In genomic region chr17:81064979-81065311, GRCm38 (mm10) we compare ENCODE assay signal across 8 mouse cellular contexts. TPM values are rescaled to one million over a fixed set of nuclear protein-coding genes. Genes with fewer than 3 reads are reported as not detected.
DNase-seq lines count a peak whose midpoint lies in the region; ATAC-seq and TF ChIP-seq lines count a peak whose summit lies in the region.

TSS of gene Thumpd2 (minus strand) at chr17:81065082.

- ATAC-seq in forebrain, postnatal 0 days: peak; percentile 95
- peak; percentile 95 for ATAC-seq in lung, embryonic 15.5 days (ENCODE audit: borderline replicate concordance, extremely low read depth, low FRiP score, low TSS enrichment)

- TF ChIP-seq CTCF in MEL (IDR thresholded peaks at IDR 0.05 in 2 of 3, conservative IDR thresholded peaks at IDR 0.05 in 1 of 3; ENCODE audit: control insufficient read depth in 1 of 3, insufficient read depth in 1 of 3, low read depth in 2 of 3, low read length in 3 of 3, poor library complexity in 1 of 3, severe bottlenecking in 1 of 3): peak; percentile 76 to 90 (median 84)
- TF ChIP-seq CTCF in cerebellum, adult 2 months (IDR thresholded peaks at IDR 0.05; ENCODE audit: borderline replicate concordance, insufficient read depth, low read depth, low read length): peak; percentile 88
- TF ChIP-seq CTCF in forebrain, postnatal 0 days (IDR thresholded peaks at IDR 0.05; ENCODE audit: low read depth): peak; percentile 90

- H3K79me2 ChIP-seq in MEL (ENCODE audit: control insufficient read depth, insufficient read depth, low read length, poor library complexity): peaks cover 11% of the 10 kb centered on the region

- H3K4me1 ChIP-seq in MEL (ENCODE audit: control insufficient read depth in 1 of 2, insufficient read depth in 2 of 2, low read length in 2 of 2): peaks cover 0 to 7% of the 10 kb centered on the region in 2 experiments; a peak in 3 of 4 replicates
- peaks cover 3% of the 10 kb centered on the region; the same call in 1 of the 2 replicates for H3K4me1 ChIP-seq in cerebellum, adult 2 months (ENCODE audit: control insufficient read depth, insufficient read depth, low read length)
- H3K4me1 ChIP-seq in forebrain, postnatal 0 days (ENCODE audit: insufficient read depth): peaks cover 6% of the 10 kb centered on the region; the same call in 1 of the 2 replicates
- peaks cover 23% of the 10 kb centered on the region; the same call in 1 of the 2 replicates for H3K4me1 ChIP-seq in lung, embryonic 15.5 days

- peak within 1 kb of the TSS; percentile 91 to 92 for H3K4me3 ChIP-seq in MEL (ENCODE audit: control insufficient read depth in 1 of 2, insufficient read depth in 1 of 2, low read depth in 2 of 2, low read length in 2 of 2)
- peak within 1 kb of the TSS; percentile 74 for H3K4me3 ChIP-seq in cerebellum, adult 2 months (replicated peaks; ENCODE audit: insufficient read depth, low read depth, low read length)
- peak within 1 kb of the TSS; percentile 87 for H3K4me3 ChIP-seq in forebrain, postnatal 0 days (ENCODE audit: low read depth, low read length)
- peak within 1 kb of the TSS; percentile 91 for H3K4me3 ChIP-seq in lung, embryonic 15.5 days

- H3K27me3 ChIP-seq in MEL (ENCODE audit: control insufficient read depth in 1 of 2, insufficient read depth in 2 of 2, low read length in 2 of 2): no peaks in the 10 kb centered on the region
- no peaks in the 10 kb centered on the region for H3K27me3 ChIP-seq in cerebellum, adult 2 months (ENCODE audit: control insufficient read depth, insufficient read depth, low read length)
- no peaks in the 10 kb centered on the region for H3K27me3 ChIP-seq in forebrain, postnatal 0 days (ENCODE audit: insufficient read depth, low read length)
- no peaks in the 10 kb centered on the region for H3K27me3 ChIP-seq in lung, embryonic 15.5 days

- TF ChIP-seq RAD21 in MEL (IDR thresholded peaks at IDR 0.05; ENCODE audit: low read depth, low read length): peak; percentile 60

- TF ChIP-seq EP300 in MEL (IDR thresholded peaks at IDR 0.05; ENCODE audit: low read depth in 1 of 2, low read length in 2 of 2): no peak

- no peaks in the 10 kb centered on the region for H3K9me3 ChIP-seq in MEL (replicated peaks; ENCODE audit: insufficient read depth, low read length)
- no peaks in the 10 kb centered on the region for H3K9me3 ChIP-seq in forebrain, postnatal 0 days (ENCODE audit: low read length)
- H3K9me3 ChIP-seq in lung, embryonic 15.5 days: no peaks in the 10 kb centered on the region

- peak within 1 kb of the TSS; percentile 55 for H3K27ac ChIP-seq in MEL (ENCODE audit: control insufficient read depth, low read depth, low read length)
- H3K27ac ChIP-seq in cerebellum, adult 2 months (ENCODE audit: insufficient read depth, low read length): peak within 1 kb of the TSS; percentile 78
- H3K27ac ChIP-seq in forebrain, postnatal 0 days (ENCODE audit: low read depth, low read length): peak within 1 kb of the TSS; percentile 62
- peak within 1 kb of the TSS; percentile 76 for H3K27ac ChIP-seq in lung, embryonic 15.5 days

- under 1% methylated on average over 29 of the region's 29 CpGs for WGBS in cerebellum, adult 2 months
- under 1% methylated on average over 29 of the region's 29 CpGs for WGBS in forebrain, postnatal 0 days
- WGBS in lung, embryonic 15.5 days: under 1% methylated on average over 29 of the region's 29 CpGs

- H3K9ac ChIP-seq in MEL (ENCODE audit: control insufficient read depth, low read depth, low read length, poor library complexity, severe bottlenecking): peak within 1 kb of the TSS; percentile 99
- H3K9ac ChIP-seq in forebrain, postnatal 0 days: peak within 1 kb of the TSS; percentile 86
- H3K9ac ChIP-seq in lung, embryonic 15.5 days: peak within 1 kb of the TSS; percentile 96

- peaks cover 0 to 12% of the 10 kb centered on the region in 2 experiments; a peak in 3 of 4 replicates for H3K36me3 ChIP-seq in MEL (ENCODE audit: control insufficient read depth in 1 of 2, insufficient read depth in 2 of 2, low read length in 2 of 2)
- H3K36me3 ChIP-seq in forebrain, postnatal 0 days (ENCODE audit: insufficient read depth): no peaks in the 10 kb centered on the region
- no peaks in the 10 kb centered on the region for H3K36me3 ChIP-seq in lung, embryonic 15.5 days

- peak; percentile 75 to 98; a peak in 3 of 4 replicates for TF ChIP-seq POLR2A in MEL (IDR thresholded peaks at IDR 0.05; ENCODE audit: control insufficient read depth in 1 of 2, insufficient read depth in 1 of 2, low read depth in 1 of 2, low read length in 2 of 2, poor library complexity in 1 of 2)
- TF ChIP-seq POLR2A in cerebellum, adult 2 months (IDR thresholded peaks at IDR 0.05; ENCODE audit: borderline replicate concordance, insufficient read depth, low read length): peak; percentile 35; the same call in 1 of the 2 replicates

- DNase-seq in MEL (ENCODE audit: low read depth, low spot score): peak; percentile 92
- peak; percentile 88 to 91 for DNase-seq in cerebellum, adult 2 months
- DNase-seq in forebrain, postnatal 0 days: peak; percentile 96
- DNase-seq in heart, postnatal 4 days: peak; percentile 94
- DNase-seq in layer of hippocampus, adult 8-10 months (ENCODE audit: low spot score in 2 of 2): peak; percentile 66 to 90
- DNase-seq in ovary, adult 18-20 months (ENCODE audit: low spot score): peak; percentile 74
- peak; percentile 95 for DNase-seq in thymus, postnatal 0 days (ENCODE audit: low spot score)

- peak within 1 kb of the TSS; percentile 66 for H3K4me2 ChIP-seq in forebrain, postnatal 0 days (ENCODE audit: low read depth)
- peak within 1 kb of the TSS; percentile 56 for H3K4me2 ChIP-seq in lung, embryonic 15.5 days

TF ChIP-seq in MEL, 35 proteins besides CTCF, POLR2A, EP300 and RAD21:
- TF ChIP-seq TBP (IDR thresholded peaks at IDR 0.05; ENCODE audit: low read depth, low read length) (peak; percentile 40; the same call in 1 of the 2 replicates), POLR2AphosphoS5 (IDR thresholded peaks at IDR 0.05; ENCODE audit: borderline replicate concordance, low read depth, low read length) (no peak), SMC3 (IDR thresholded peaks at IDR 0.05; ENCODE audit: low read depth, low read length) (peak; percentile 52; the same call in 1 of the 2 replicates), HCFC1 (IDR thresholded peaks at IDR 0.05; ENCODE audit: low read depth, low read length) (peak; percentile 59; the same call in 1 of the 2 replicates), MAX (IDR thresholded peaks at IDR 0.05; ENCODE audit: low read length) (peak; percentile 87), USF2 (IDR thresholded peaks at IDR 0.05; ENCODE audit: borderline replicate concordance in 1 of 2, insufficient read depth in 1 of 2, low read depth in 1 of 2, low read length in 2 of 2) (peak; percentile 60 to 80; a peak in 3 of 4 replicates), JUND (IDR thresholded peaks at IDR 0.05; ENCODE audit: low read depth, low read length) (no peak), USF1 (IDR thresholded peaks at IDR 0.05; ENCODE audit: low read depth, low read length) (peak; percentile 97), ZMIZ1 (IDR thresholded peaks at IDR 0.05; ENCODE audit: low read depth, low read length) (peak; percentile 40; the same call in 1 of the 2 replicates), NELFE (IDR thresholded peaks at IDR 0.05; ENCODE audit: low read depth, low read length) (peak; percentile 76), BHLHE40 (IDR thresholded peaks at IDR 0.05; ENCODE audit: borderline replicate concordance, low read depth, low read length) (peak; percentile 96), ZKSCAN1 (IDR thresholded peaks at IDR 0.05; ENCODE audit: low read depth, low read length) (no peak), ZC3H11A (IDR thresholded peaks at IDR 0.05; ENCODE audit: low read depth, low read length) (peak; percentile 29; the same call in 1 of the 2 replicates), RCOR1 (IDR thresholded peaks at IDR 0.05; ENCODE audit: low read depth, low read length) (no peak)
TF ChIP-seq in MEL: peak in this region for 10.

RNA-seq across cellular contexts. Expression of gene Thumpd2, which starts in this region (rescaled TPM):
- 15.5 and 15.8 TPM in 2 replicates for total RNA-seq in MEL (2012; rRNA removed)
- polyA plus RNA-seq in MEL (2012; ENCODE audit: insufficient read depth in 1 of 2, insufficient read length in 2 of 2, low read depth in 1 of 2, low replicate concordance in 2 of 2, missing spikeins in 1 of 2): 10 to 100 TPM in 1 of 2 experiments, not detected in 1; 15.1 TPM
- 3.9 and 4.3 TPM in 2 replicates for polyA plus RNA-seq in cerebellum, adult 2 months (2012; rRNA removed)
- 4.9 and 5.6 TPM in 2 replicates for total RNA-seq in forebrain, postnatal 0 days (2014; rRNA removed)
- 4.6 and 6.2 TPM in 2 replicates for polyA plus RNA-seq in forebrain, postnatal 0 days (2015; fragmentation: Nextera tagmentation; extraction: Ambion mirVana)
- 1 to 10 TPM; 5.1 to 6.1 TPM for total RNA-seq in heart, postnatal 4 days (2021)
- 1 to 10 TPM; 7.2 to 9.5 (median 8.4) TPM for total RNA-seq in layer of hippocampus, adult 8-10 months (2022)
- polyA plus RNA-seq in lung, embryonic 15.5 days (2015; fragmentation: Nextera tagmentation; extraction: Ambion mirVana): 13.6 and 16.2 TPM in 2 replicates
- 21.5 and 22.2 TPM in 2 replicates for polyA plus RNA-seq in thymus, postnatal 0 days (2015; fragmentation: Nextera tagmentation; extraction: Ambion mirVana)

Comparison
In these comparisons a context has a peak if more than half of its experiments do, and no peak if none do; other contexts are left out.
1. Peak in every context shown above with its lines: DNase-seq, ATAC-seq, H3K4me3 ChIP-seq and H3K27ac ChIP-seq.